Mouse (Mus musculus): Measurements from ENCODE around the gene Olfr285.

Gene Olfr285

DNA sequence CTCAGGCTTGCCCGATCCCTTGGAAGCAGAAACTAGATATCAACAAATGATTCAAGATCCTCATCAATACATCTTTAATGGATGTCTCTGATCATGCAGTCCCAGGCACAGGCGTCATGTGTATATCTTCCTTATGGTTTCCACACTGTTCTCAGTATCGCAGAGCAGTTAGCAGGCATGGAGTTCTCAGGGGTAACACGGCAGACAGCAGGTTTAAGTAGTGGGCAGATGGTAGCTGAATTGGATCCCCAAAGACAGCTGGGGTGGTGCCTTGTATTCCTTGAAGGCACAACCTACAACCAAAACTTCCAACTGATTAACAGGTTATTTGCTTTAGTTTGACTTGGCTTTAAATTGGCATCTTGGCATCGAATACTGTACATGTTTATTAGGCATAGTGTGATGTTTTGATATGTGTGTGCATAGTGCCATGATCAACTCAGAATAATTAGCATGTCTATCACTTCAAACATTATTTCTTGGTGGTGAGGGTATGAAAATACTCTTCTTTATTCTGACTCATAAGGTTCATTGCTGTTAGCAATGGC, at the start of gene Olfr285:
Gene Olfr285 (minus strand): TSS at position 177 of the 548 bp plus-strand sequence.
- DNase-seq (ENCODE audit: low read depth, low spot score) = no peak

DNA sequence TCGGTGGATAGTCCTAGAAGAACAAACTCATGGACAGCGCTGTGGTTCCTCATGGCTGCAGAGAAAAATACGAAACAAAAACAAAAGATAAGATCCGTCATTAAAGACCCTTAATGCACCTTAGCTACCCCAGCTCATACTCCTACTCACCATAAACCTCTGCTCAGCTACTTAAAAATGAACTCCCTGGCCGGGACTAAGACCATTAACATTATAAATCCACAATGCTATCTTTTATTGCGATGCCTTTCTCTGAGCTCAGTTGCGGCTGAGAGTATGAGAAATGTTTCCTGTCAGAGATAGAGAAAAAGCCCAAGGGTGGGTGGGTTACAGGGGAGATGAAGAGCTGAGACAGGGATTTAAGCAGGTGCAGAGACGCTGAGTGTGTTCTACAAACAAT, 23.7 kb upstream of the Olfr285 start, which contains the start of gene Olfr284:
Gene Olfr284 (minus strand): TSS at position 101 of the 400 bp plus-strand sequence.
- no peak for DNase-seq (ENCODE audit: low read depth, low spot score)

DNA sequence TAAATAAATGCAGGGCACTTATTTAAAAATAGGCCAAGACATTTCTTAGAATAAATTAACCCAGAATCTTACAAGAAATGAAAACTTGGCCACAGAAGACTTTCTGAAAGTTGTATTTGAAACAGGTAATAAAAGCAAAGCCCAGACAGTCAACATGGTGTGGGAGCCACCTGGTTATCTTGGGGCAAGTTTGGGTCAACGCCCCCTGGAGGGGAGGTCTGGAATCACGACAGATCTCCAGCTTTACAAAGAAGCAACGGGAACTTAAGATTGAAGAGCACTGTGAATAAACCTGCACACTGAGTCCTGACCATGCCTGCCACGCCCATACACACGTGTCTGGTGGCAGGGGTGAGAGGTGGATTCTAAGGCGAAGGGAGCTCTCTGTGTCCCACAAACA, 1.4 kb downstream of the Olfr285 start:
- no peak for DNase-seq (ENCODE audit: low read depth, low spot score)

DNA sequence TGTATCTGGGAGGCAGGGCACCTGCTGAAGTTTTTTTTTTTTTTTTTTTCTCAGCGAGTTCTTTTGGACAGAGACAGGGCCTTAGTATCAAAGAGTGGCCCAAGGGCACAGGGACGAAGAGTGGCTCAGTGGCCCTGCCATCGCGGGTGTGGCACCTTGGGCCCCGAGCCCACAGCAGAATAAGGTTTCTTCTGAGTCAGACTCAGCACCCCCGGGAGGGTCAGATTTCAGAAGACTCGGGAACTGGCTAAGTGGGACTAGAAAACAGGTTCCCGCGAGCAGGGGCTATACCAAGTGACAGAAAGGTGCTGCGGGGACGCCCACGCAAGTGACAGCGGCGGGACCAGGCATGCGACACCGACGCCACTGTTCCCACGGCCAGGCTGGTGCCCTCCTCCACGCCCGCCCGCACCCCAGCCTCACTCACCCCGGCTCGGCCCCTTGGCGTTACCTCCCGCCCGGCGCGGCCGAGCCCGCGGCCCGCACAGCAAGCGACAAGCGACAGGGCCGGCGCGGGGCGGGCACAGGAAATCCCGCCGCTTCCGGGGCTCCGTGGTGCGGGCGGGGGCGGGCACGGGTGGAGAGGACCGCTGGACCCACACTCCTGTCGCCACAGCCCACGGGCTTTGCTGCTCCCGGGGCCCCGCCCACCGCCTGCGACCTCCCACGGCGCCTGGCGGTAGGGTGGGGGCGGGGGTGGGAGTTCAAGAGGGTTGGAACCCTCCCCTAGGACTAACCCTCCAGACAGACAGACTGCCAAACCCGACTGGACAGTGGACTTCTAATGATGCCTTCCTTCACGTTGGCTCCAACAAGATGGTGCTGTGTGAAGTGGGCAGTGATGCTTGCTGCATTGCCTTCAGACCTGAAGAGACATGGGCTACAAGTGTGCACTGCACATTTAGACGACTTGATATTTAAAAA, 21.3 kb downstream of the Olfr285 start, which contains the start of gene Zfp641:
Gene Zfp641 (minus strand): TSS at position 534 of the 924 bp plus-strand sequence.
- no peak for DNase-seq (ENCODE audit: low read depth, low spot score)

DNA sequence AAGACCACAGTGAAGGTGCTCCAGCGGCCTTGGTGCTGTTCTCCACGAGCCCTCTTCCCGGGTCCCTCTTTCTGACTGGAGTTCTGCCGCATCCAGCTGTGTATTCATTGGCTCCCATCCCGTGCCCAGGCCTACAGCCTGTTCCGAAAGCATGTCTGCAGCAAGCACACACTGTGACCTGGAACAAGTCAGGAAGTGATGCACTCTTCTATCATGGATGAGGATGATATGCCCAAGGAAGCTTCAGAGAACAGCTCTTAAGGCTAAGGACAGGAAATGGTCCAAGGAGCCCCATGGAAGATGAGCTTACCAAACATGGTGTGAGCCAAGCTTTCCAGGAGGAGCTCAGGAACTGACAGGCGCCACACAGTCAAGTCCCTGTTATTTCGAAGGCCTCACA, 23.5 kb downstream of the Olfr285 start:
- DNase-seq (ENCODE audit: low read depth, low spot score) = no peak

DNA sequence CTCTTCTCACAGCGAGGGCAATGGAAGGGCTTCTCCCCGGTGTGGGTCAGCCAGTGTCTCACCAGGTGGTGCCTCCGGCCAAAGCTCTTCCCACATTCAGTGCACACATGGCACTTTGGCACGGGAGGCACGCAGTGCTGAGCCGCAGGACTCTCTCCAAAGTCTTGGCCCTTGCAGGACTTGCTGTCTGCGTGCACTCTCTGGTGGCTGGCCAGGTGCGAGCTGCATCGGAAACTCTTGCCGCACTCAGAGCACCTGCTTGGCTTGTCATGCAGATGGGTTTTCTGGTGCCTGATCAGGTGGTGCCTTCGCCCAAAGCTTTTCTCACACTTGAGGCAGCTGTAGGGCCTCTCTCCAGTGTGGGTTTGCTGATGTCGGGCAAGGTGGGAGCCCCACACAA, 28.6 kb downstream of the Olfr285 start:
- no peak for DNase-seq (ENCODE audit: low read depth, low spot score)

DNA sequence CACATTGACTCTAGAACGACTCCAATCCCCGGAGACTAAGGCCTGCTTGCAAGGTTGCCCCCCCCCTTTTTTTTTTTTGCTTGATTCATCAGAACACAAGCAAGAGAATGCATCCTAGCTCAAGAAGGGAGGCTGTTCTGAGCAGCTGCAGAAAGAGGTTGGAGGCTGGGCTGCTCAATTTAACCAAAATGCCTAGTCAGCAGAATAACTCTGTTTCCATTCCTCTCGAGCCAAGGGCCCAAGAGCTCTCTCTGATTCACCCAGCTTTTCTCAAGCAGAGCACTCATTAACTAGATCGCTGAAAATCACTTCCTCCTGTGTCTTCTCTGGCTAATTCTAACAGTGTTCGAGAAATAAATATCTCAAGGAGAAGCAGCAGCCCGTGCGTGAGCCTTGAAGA, 30.7 kb downstream of the Olfr285 start:
- DNase-seq (ENCODE audit: low read depth, low spot score) = no peak
